Mouse (Mus musculus) heart, adult 2 months (tissue): ENCODE measurements around the gene Dram1.

Experiments used
- CTCF ChIP-seq: fragments of 200-600 bp; IDR thresholded peaks from 2 replicates; pipeline ENCODE4 v1.8.1; 2022; ENCODE audit warnings: antibody characterized with exemption, mild to moderate bottlenecking, moderate library complexity
- EP300 ChIP-seq: fragments of 200-500 bp; IDR thresholded peaks from 2 replicates; pipeline ENCODE4 v1.6.1; 2011; ENCODE audit warnings: low read depth, low read length, control low read depth; ENCODE audit not compliant: insufficient read depth
- POLR2A ChIP-seq: fragments of 200-500 bp; IDR thresholded peaks from 2 replicates; pipeline ENCODE4 v1.6.1; 2011; ENCODE audit warnings: mild to moderate bottlenecking, low read depth, low read length, control low read depth; ENCODE audit not compliant: insufficient read depth

DNA sequence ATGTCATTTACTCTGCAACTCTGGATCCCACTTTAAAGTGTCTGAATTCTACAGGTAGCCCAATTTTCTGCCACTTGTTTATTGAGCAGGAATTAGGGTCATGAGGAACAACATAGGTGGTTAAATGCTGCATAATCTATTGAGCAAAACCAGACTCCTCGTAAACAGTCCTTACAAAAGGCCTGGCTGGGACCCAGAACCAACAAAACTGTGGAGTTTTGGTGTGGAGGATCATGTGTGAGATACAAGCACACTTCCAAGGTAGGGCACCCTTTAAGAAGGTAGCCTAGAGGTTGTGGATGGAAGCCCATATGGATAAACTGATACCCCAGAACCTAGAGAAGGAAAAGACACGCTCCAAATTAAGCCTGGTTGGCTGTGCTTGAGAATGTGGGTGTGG lies 28.2 kb downstream of the Dram1 start:
- TF ChIP-seq POLR2A (no peak), CTCF (no peak), EP300 (no peak)
